Mouse (Mus musculus) limb, embryonic 15.5 days (tissue): Measurements from ENCODE around the gene Rexo5. TPM values are rescaled to one million over a fixed set of nuclear protein-coding genes. Genes with fewer than 3 reads are reported as not detected.

Experiments used
- ATAC-seq: fragments of 200-750 bp; cut with Nextera tagmentation; 2 replicates; pipeline ENCODE4 v1.8.0; 2017; ENCODE audit warnings: low read depth, moderate TSS enrichment; ENCODE audit not compliant: insufficient number of reproducible peaks, low FRiP score, low TSS enrichment
- H3K27ac ChIP-seq: fragments of 300-500 bp; sonication (generic); 2 replicates; pipeline ENCODE4 v1.5.1; 2015; ENCODE audit warnings: moderate library complexity, mild to moderate bottlenecking, inconsistent platforms
- H3K27me3 ChIP-seq: fragments of 300-500 bp; sonication (generic); 2 replicates; pipeline ENCODE4 v1.6.1; 2015; ENCODE audit warnings: inconsistent platforms
- H3K36me3 ChIP-seq: fragments of 300-500 bp; sonication (generic); 2 replicates; pipeline ENCODE4 v1.6.1; 2015; ENCODE audit warnings: inconsistent platforms
- H3K4me1 ChIP-seq: fragments of 300-500 bp; sonication (generic); 2 replicates; pipeline ENCODE4 v1.6.1; 2015; ENCODE audit warnings: inconsistent platforms
- H3K4me2 ChIP-seq: fragments of 300-500 bp; sonication (generic); 2 replicates; pipeline ENCODE4 v1.6.1; 2015; ENCODE audit warnings: mild to moderate bottlenecking, inconsistent platforms
- H3K4me3 ChIP-seq: fragments of 300-500 bp; sonication (generic); 2 replicates; pipeline ENCODE4 v1.5.1; 2015; ENCODE audit warnings: mild to moderate bottlenecking, inconsistent platforms
- H3K9ac ChIP-seq: fragments of 300-500 bp; sonication (generic); 2 replicates; pipeline ENCODE4 v1.6.1; 2015; ENCODE audit warnings: inconsistent platforms
- H3K9me3 ChIP-seq: fragments of 300-500 bp; sonication (generic); 2 replicates; pipeline ENCODE4 v1.6.1; 2016; ENCODE audit warnings: inconsistent platforms
- WGBS: fragments of 180-500 bp; shearing (Covaris S2); methylation state at CpG from one replicate; pipeline ENCODE4 v1.1.7; 2015; 5-methylcytosine and 5-hydroxymethylcytosine counted together
- polyA plus RNA-seq: library from polyadenylated mRNA; unstranded; fragments of >200 nt; fragmentation: Nextera tagmentation; extraction: Ambion mirVana; gene quantifications from 2 replicates; pipeline ENCODE4 v1.2.1, GENCODE M21; 2015

Gene Rexo5
- polyA plus RNA-seq, 1 experiment from 2014 or later: 19.4 TPM

DNA sequence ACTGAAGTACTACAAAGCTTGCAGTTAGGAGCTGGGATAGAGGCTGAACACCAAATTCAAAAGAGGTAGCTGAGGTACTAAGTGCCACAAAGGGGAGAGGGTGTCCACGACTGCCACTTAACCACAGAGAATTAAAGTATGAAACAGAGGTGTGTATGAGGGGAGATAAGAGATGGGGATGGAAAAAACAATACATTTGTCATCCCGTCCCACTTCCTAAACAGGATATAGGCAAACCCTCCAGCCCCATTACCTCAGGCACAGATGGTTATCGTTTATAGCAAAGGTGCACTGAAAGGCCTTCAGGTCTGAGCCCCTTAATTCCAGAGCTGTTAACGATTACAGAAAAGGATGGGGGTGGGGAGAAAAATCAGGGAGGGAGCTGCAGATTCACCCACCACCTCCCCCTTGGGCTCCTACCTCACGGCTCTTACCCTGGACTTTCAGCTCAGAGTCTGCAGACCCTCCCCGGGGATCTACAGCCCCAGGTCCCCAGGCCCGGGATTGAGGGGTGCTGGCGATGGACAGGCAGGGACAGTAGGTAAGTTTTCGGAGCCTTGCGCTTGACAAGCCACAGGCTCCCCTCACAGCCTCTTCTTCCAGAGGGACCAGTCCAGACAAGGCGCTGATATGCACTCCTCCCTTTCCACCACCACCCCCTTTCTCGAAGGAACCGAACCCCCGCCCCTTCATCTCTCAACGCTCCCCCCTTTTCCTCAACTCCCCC, 101.2 kb downstream of the Rexo5 start:
- Histone ChIP-seq H3K9ac (peak overlapping the region; percentile 69), H3K4me1 (peaks cover 14% of the 10 kb centered on the region; the same call in 1 of the 2 replicates), H3K4me3 (peak overlapping the region; percentile 67), H3K9me3 (no peaks in the 10 kb centered on the region), H3K27ac (peak overlapping the region; percentile 98), H3K36me3 (no peaks in the 10 kb centered on the region), H3K27me3 (no peaks in the 10 kb centered on the region), H3K4me2 (peak overlapping the region; percentile 83)
- under 1% methylated on average over 15 of the region's 15 CpGs for WGBS
- ATAC-seq: no peak; the same call in 1 of the 2 replicates

DNA sequence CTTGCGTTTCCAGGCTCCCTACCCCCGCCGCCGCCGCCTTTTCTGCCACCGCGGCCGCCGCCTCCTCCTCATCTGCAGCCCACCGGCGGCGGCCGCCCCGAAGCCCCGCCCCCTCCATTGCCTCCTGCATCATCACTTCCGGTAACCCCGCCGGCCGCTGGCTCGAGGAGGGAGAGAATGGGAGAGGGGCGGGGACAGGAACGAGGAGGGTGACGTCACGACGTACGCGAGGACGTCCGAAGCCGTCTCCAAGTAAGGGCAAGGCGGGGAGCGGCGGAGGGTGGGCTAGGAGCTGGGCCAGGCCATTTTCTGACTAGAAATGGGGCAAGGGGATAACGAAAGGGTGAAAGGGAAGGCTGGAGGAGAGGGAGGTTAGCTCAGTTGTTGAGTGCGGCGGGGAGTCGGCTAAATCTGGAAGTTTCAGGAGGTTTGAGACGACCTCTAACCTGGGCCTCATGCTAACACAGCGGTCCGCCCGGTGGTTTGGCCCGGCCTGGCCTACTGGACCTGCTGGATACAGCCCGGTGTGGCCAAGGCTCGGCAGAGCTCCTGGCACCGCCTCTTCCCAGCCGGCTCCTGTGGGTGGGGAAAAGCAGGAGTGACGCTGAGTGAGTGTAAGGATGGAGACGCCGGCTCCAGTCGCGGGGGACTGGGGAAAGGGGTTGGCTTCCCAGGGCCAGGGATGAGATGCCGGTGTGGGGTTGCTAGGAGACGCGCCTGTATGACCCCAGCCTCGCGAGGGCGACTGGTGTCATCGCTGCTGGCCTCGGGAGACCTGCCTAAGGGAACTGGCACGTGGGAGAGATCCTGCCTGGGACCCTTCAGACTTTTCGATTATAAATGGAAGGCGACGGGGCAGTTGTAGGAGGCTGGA, 102.1 kb downstream of the Rexo5 start, which contains the start of the genes Lyrm1 and Dcun1d3:
Gene Lyrm1, plus strand, starts transcription at position 223 of the 874 bp plus-strand sequence.
Gene Dcun1d3, minus strand, starts transcription at position 660 of the 874 bp plus-strand sequence.
- H3K4me1 ChIP-seq: peaks cover 14% of the 10 kb centered on the region; the same call in 1 of the 2 replicates
- H3K4me2 ChIP-seq: peak within 1 kb of the TSS; percentile 83
- peak within 1 kb of the TSS; percentile 69 for H3K9ac ChIP-seq
- H3K27me3 ChIP-seq: no peaks in the 10 kb centered on the region
- under 1% methylated on average over 63 of the region's 63 CpGs for WGBS
- ATAC-seq: peak; percentile 99
- peak within 1 kb of the TSS; percentile 98 for H3K27ac ChIP-seq
- H3K9me3 ChIP-seq: no peaks in the 10 kb centered on the region
- peak within 1 kb of the TSS; percentile 67 for H3K4me3 ChIP-seq
- H3K36me3 ChIP-seq: no peaks in the 10 kb centered on the region

DNA sequence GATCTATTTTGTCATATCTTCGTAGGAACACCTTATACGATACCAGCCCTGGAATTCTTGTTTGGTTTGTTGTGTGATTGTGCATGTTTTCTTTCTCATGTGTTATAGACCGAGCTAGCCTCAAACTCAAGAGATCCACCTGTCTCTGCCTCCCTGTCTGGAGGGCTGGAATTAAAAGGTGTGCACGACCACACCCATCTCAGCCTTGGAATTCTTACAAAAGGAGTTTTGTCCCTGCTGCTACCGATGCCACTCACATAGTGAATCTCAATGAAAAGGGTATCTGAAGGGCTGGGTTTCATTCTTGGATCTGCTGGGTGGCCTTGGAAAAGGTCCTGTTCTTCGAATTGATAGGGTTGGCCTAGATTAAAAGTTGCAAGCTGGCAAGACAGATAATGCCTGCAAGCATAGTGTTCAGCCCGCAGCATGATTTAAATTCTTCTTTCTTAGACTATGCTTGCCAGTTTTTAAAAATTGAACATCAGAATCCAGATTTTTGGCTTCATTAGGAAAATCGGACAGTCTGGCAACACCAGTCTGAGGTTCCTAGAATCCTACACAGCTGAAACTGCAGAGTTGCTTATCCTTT, 103.8 kb downstream of the Rexo5 start:
- H3K4me3 ChIP-seq: no peak overlapping the region
- H3K36me3 ChIP-seq: no peaks in the 10 kb centered on the region
- H3K9me3 ChIP-seq: no peaks in the 10 kb centered on the region
- no peak overlapping the region for H3K27ac ChIP-seq
- no peak overlapping the region for H3K9ac ChIP-seq
- H3K4me1 ChIP-seq: peaks cover 14% of the 10 kb centered on the region; the same call in 1 of the 2 replicates
- no peak overlapping the region for H3K4me2 ChIP-seq
- no peaks in the 10 kb centered on the region for H3K27me3 ChIP-seq
- 90% methylated on average over 8 of the region's 8 CpGs for WGBS
- ATAC-seq: no peak

GRCm38 (mm10) chr7:119898247-119898856, 104.5 kb downstream of the Rexo5 start:
- Histone ChIP-seq H3K27ac (no peak overlapping the region), H3K9ac (no peak overlapping the region), H3K4me2 (no peak overlapping the region), H3K9me3 (no peaks in the 10 kb centered on the region), H3K4me1 (peaks cover 14% of the 10 kb centered on the region; the same call in 1 of the 2 replicates), H3K36me3 (no peaks in the 10 kb centered on the region), H3K27me3 (no peaks in the 10 kb centered on the region), H3K4me3 (no peak overlapping the region)
- WGBS: 60% methylated on average over 1 of the region's 1 CpGs
- no peak for ATAC-seq

Other genes starting within 250 kb of the Rexo5 start
- gene Acsm2, start 239.7 kb upstream of the Rexo5 start, polyA plus RNA-seq: not detected in 2 replicates
- gene Acsm1, start 187.0 kb upstream of the Rexo5 start, polyA plus RNA-seq: not detected in 2 replicates
- gene Acsm4, start 104.0 kb upstream of the Rexo5 start, polyA plus RNA-seq: not detected in 2 replicates
- gene Thumpd1, start 73.2 kb upstream of the Rexo5 start, polyA plus RNA-seq: 70.4 and 72.5 TPM in 2 replicates
- 0.37 and 0.62 TPM in 2 replicates for gene Acsm3, start 33.1 kb upstream of the Rexo5 start, polyA plus RNA-seq
- 16.9 and 20.3 TPM in 2 replicates for gene Eri2, start 52 bp downstream of the Rexo5 start, polyA plus RNA-seq
- 9.1 and 9.9 TPM in 2 replicates for gene Lyrm1, start 101.9 kb downstream of the Rexo5 start, polyA plus RNA-seq
- gene Dcun1d3, start 102.3 kb downstream of the Rexo5 start, polyA plus RNA-seq: 12.9 and 13.9 TPM in 2 replicates